Mouse (Mus musculus) spleen, postnatal 36 days (tissue): ENCODE results near the gene Slc10a4.

ENCODE experiments used
- DNase-seq, 2 experiments: peaks; one replicate each; pipeline ENCODE4 v3.0.0; 2022; ENCODE audit warnings: low spot score in 2 of 2, mixed read lengths in 1 of 2

The Slc10a4 gene

DNA sequence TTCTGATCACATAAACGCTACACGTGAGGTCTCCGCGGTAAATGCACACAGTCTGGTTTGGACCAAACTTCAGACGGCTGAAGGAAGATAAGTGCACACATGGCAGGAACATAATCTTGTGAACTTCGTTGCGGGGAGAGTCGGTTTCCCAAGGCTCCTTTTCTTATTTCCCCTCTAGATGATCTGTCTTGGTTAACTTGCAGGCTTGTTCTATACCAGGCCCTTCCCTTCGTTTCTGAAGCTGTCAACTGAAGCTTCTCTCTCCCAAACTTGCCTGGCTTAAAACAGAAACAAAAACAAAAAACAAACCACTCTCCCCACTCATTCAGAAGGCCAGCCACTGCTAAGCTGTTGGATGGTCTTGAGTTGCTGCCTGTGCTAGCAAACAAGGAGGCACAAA is 8.1 kb downstream of the Slc10a4 start:
- DNase-seq, result no peak

DNA sequence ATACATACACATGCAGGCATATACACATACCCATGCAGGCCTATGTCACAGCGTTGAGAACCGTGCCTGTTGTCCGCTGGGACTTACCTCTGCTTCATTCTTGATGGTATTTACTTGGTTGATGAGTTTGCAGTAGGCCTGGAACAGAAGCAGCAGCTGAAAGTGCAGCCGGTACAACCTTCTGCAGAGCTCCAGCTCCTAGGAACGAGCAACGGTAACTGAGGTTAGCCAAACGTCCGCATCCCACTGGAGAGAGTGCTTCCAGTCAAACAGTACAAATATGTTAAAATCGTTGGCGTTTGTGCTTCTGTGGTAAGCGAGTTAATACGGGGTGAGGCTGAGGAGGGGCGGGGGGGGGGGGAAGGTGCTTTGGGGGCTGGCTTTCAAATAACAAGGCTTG is 17.1 kb downstream of the Slc10a4 start:
- no peak for DNase-seq

- DNase-seq, result no peak
Observed at GRCm38 (mm10) chr5:73028646-73029045, 22.0 kb downstream of the Slc10a4 start.

DNA sequence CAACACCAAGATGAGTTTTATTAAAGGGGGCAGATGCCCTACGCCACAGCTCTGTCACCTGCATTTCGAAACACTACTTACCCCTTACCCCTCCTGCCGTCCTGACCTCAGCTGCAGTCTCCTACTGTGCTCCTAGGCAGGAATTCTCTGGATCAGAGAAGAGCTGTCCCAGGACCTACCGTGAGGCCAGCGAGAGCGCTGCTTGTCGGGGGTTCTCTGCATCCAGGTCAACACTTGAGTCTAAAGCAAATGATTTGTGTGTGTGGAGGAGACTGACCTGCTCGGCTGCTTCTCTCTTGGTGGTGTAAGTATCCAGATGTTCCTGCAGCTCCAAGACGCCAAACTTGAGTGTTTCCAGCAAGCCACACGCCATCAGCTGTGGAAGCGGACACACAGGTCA is 25.8 kb downstream of the Slc10a4 start:
- DNase-seq, result no peak

- DNase-seq, result no peak
Observed at GRCm38 (mm10) chr5:73044055-73044454, 37.4 kb downstream of the Slc10a4 start.

DNA sequence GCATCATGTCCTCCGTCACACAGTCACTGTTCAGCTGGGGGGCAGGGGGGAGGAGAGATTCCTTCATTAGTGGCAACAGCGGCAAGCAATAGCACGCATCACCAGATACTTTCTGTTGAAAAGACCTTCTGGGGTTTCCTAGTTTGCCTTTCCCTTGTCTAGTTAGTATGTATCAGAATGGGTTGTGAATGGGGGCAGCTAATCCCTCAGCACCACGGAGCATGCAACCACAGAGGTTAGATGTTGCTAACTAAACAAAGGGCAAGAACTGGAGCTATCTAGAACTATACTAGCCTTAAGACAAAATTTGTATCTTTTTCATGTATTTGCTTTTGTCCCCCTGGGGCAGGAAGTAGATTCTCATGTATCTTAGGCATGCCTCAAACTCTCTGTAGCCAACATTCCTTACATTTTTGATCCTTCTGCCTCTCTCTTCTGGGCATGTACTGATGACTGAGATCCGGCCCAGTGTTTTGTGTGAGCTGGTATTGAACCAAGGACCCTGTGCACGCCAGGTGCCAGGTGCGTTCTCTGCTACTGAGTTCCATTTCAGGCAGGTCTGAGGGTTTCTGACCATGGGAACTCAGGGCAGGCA is 41.1 kb downstream of the Slc10a4 start:
- DNase-seq, result no peak

GRCm38 (mm10) chr5:73053933-73054332 is 47.2 kb downstream of the Slc10a4 start:
- DNase-seq, result no peak

DNA sequence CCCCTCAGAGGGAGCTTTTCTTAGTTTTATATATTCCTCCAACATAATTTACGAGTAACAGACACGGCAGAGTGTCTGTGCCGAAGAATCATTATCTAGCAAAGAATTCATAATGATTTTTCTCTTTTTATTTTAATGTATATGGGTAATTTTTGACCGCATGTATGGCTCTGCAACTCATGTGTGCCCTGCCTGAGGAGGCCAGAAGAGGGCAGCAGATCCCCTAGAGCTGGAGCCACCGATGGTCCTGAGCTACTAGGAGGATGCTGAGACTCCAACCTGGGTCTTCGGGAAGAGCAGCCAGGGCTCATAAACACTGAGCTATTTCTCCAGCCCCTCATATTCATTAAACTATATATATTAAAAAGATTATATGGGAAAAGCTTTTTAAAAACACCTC is 49.8 kb downstream of the Slc10a4 start:
- DNase-seq, result no peak

GRCm38 (mm10) chr5:73056937-73057336 is 50.3 kb downstream of the Slc10a4 start:
- no peak for DNase-seq

GRCm38 (mm10) chr5:73061506-73062155 is 54.9 kb downstream of the Slc10a4 start:
- no peak for DNase-seq
